Mouse (Mus musculus): ENCODE results near the gene Pithd1. TPM values are rescaled to one million over a fixed set of nuclear protein-coding genes. Genes with fewer than 3 reads are reported as not detected.
A peak's percentile ranks its signal among the peaks of the same experiment; 100 is the strongest.

Gene Pithd1
- polyA plus RNA-seq, 1 experiment: 140 TPM

GRCm38 (mm10) chr4:135968271-135968869, 18.7 kb downstream of the Pithd1 start:
- Histone ChIP-seq H3K4me1 (replicated peaks; ENCODE audit: control insufficient read depth, insufficient read depth, low read length) (peaks cover 25% of the 10 kb centered on the region), H3K27me3 (ENCODE audit: control insufficient read depth, insufficient read depth, low read length) (no peaks in the 10 kb centered on the region), H3K4me3 (ENCODE audit: control insufficient read depth, insufficient read depth, low read length) (no peak overlapping the region), H3K27ac (ENCODE audit: control insufficient read depth, insufficient read depth, low read length) (no peak overlapping the region), H3K36me3 (ENCODE audit: control insufficient read depth, insufficient read depth, low read length) (peaks cover 26% of the 10 kb centered on the region)
- no peak for TF ChIP-seq CTCF (IDR thresholded peaks at IDR 0.05; ENCODE audit: borderline replicate concordance, control insufficient read depth, extremely low read depth, insufficient read depth, low read length, poor library complexity)
- no peak for TF ChIP-seq POLR2A (IDR thresholded peaks at IDR 0.05; ENCODE audit: control insufficient read depth, extremely low read depth, insufficient read depth, low read length, poor library complexity)
- no peak for DNase-seq
- 94% methylated on average over 19 of the region's 19 CpGs for WGBS

- no peak for TF ChIP-seq CTCF (IDR thresholded peaks at IDR 0.05; ENCODE audit: borderline replicate concordance, control insufficient read depth, extremely low read depth, insufficient read depth, low read length, poor library complexity)
- no peak for TF ChIP-seq POLR2A (IDR thresholded peaks at IDR 0.05; ENCODE audit: control insufficient read depth, extremely low read depth, insufficient read depth, low read length, poor library complexity)
- peaks cover 26% of the 10 kb centered on the region for H3K36me3 ChIP-seq (ENCODE audit: control insufficient read depth, insufficient read depth, low read length)
- 96% methylated on average over 18 of the region's 18 CpGs for WGBS
- peaks cover 21% of the 10 kb centered on the region for H3K4me1 ChIP-seq (replicated peaks; ENCODE audit: control insufficient read depth, insufficient read depth, low read length)
- H3K4me3 ChIP-seq (ENCODE audit: control insufficient read depth, insufficient read depth, low read length): no peak overlapping the region
- no peaks in the 10 kb centered on the region for H3K27me3 ChIP-seq (ENCODE audit: control insufficient read depth, insufficient read depth, low read length)
- no peak for DNase-seq
- no peak overlapping the region for H3K27ac ChIP-seq (ENCODE audit: control insufficient read depth, insufficient read depth, low read length)
These were observed 19.8 kb downstream of the Pithd1 start for GRCm38 (mm10) chr4:135967086-135967760.

- Histone ChIP-seq H3K27me3 (ENCODE audit: control insufficient read depth, insufficient read depth, low read length) (no peaks in the 10 kb centered on the region), H3K4me3 (ENCODE audit: control insufficient read depth, insufficient read depth, low read length) (no peak overlapping the region), H3K4me1 (replicated peaks; ENCODE audit: control insufficient read depth, insufficient read depth, low read length) (peaks cover 12% of the 10 kb centered on the region), H3K36me3 (ENCODE audit: control insufficient read depth, insufficient read depth, low read length) (peaks cover 26% of the 10 kb centered on the region), H3K27ac (ENCODE audit: control insufficient read depth, insufficient read depth, low read length) (no peak overlapping the region)
- TF ChIP-seq CTCF (IDR thresholded peaks at IDR 0.05; ENCODE audit: borderline replicate concordance, control insufficient read depth, extremely low read depth, insufficient read depth, low read length, poor library complexity) (no peak), POLR2A (IDR thresholded peaks at IDR 0.05; ENCODE audit: control insufficient read depth, extremely low read depth, insufficient read depth, low read length, poor library complexity) (no peak)
- 96% methylated on average over 16 of the region's 16 CpGs for WGBS
- DNase-seq: no peak
These were observed 20.8 kb downstream of the Pithd1 start for GRCm38 (mm10) chr4:135966283-135966682.

DNA sequence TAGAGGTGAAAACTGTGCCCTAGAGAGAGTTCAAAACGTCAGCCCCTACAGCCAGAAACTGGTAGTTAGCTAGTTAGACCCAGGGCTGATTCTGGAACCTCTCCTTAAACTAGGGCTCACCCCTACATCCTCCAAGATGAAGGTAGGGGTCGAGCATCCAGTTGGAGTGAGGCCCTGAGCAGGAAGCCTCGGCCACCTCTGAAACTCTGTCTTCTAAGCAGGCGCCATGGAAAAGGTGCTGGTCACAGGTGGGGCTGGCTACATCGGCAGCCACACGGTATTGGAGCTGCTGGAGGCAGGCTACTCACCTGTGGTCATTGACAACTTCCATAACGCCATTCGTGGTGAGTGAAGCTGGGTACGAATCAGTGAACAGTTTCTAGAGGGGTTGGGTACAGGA, 22.0 kb downstream of the Pithd1 start:
- Histone ChIP-seq H3K4me3 (ENCODE audit: control insufficient read depth, insufficient read depth, low read length) (no peak overlapping the region), H3K27me3 (ENCODE audit: control insufficient read depth, insufficient read depth, low read length) (no peaks in the 10 kb centered on the region), H3K4me1 (replicated peaks; ENCODE audit: control insufficient read depth, insufficient read depth, low read length) (peaks cover 11% of the 10 kb centered on the region), H3K27ac (ENCODE audit: control insufficient read depth, insufficient read depth, low read length) (no peak overlapping the region), H3K36me3 (ENCODE audit: control insufficient read depth, insufficient read depth, low read length) (peaks cover 26% of the 10 kb centered on the region)
- 87% methylated on average over 9 of the region's 9 CpGs for WGBS
- TF ChIP-seq POLR2A (IDR thresholded peaks at IDR 0.05; ENCODE audit: control insufficient read depth, extremely low read depth, insufficient read depth, low read length, poor library complexity): no peak
- no peak for TF ChIP-seq CTCF (IDR thresholded peaks at IDR 0.05; ENCODE audit: borderline replicate concordance, control insufficient read depth, extremely low read depth, insufficient read depth, low read length, poor library complexity)
- DNase-seq: no peak

GRCm38 (mm10) chr4:135964426-135964825, 22.6 kb downstream of the Pithd1 start:
- WGBS: 1% methylated on average over 12 of the region's 12 CpGs
- no peaks in the 10 kb centered on the region for H3K27me3 ChIP-seq (ENCODE audit: control insufficient read depth, insufficient read depth, low read length)
- peaks cover 23% of the 10 kb centered on the region for H3K36me3 ChIP-seq (ENCODE audit: control insufficient read depth, insufficient read depth, low read length)
- no peak for TF ChIP-seq CTCF (IDR thresholded peaks at IDR 0.05; ENCODE audit: borderline replicate concordance, control insufficient read depth, extremely low read depth, insufficient read depth, low read length, poor library complexity)
- TF ChIP-seq POLR2A (IDR thresholded peaks at IDR 0.05; ENCODE audit: control insufficient read depth, extremely low read depth, insufficient read depth, low read length, poor library complexity): no peak
- H3K4me1 ChIP-seq (replicated peaks; ENCODE audit: control insufficient read depth, insufficient read depth, low read length): peaks cover 11% of the 10 kb centered on the region
- H3K27ac ChIP-seq (ENCODE audit: control insufficient read depth, insufficient read depth, low read length): 0 out of 2 replicates have a peak overlapping the region, but pooled peaks have one; percentile 17
- peak; percentile 33 for DNase-seq
- peak overlapping the region; percentile 54 for H3K4me3 ChIP-seq (ENCODE audit: control insufficient read depth, insufficient read depth, low read length)

DNA sequence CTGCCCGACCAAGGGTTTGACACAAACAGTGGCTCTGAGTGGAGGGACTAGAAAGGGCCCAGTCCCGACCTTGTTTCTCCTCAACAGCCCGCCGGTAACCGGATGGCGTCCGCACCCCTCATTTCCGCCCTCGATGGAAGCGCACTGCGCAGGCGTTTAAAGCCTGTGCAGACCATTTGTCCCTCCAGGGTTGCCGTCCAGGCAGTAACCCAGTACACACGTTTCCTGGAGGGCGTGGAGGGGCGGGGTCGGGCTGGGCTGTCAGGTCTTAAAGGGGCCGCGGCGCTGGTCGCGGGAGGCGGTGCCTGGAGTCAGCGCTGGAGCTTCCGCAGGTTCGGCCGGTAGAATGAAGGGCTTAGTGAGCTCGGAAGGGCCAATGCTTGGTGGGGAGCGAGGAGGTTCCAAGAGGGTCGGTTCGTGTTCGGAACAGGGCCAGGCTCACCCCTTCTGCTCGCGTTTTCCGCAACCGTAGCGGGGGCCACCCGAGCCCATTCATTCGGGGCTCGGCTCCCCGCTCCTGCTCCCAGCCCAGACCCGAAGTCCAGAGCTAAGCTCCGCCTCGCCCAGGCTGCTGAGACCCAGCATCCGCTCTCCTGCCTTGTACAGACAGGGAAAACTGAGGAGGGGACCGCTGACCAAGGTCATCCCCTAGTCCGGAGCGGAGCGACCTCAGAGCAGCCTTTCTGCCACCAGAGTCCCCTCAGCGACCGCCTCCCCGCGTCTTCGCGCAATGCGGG, 23.4 kb downstream of the Pithd1 start, which contains the start of gene Gale:
Gene Gale (plus strand): TSS at position 271 of the 737 bp plus-strand sequence.
- peak; percentile 18; the same call in 1 of the 2 replicates for TF ChIP-seq CTCF (IDR thresholded peaks at IDR 0.05; ENCODE audit: borderline replicate concordance, control insufficient read depth, extremely low read depth, insufficient read depth, low read length, poor library complexity)
- TF ChIP-seq POLR2A (IDR thresholded peaks at IDR 0.05; ENCODE audit: control insufficient read depth, extremely low read depth, insufficient read depth, low read length, poor library complexity): peak; percentile 96
- peak within 1 kb of the TSS; percentile 83 for H3K27ac ChIP-seq (ENCODE audit: control insufficient read depth, insufficient read depth, low read length)
- H3K4me1 ChIP-seq (replicated peaks; ENCODE audit: control insufficient read depth, insufficient read depth, low read length): peaks cover 11% of the 10 kb centered on the region
- DNase-seq: peak; percentile 95
- H3K4me3 ChIP-seq (ENCODE audit: control insufficient read depth, insufficient read depth, low read length): peak within 1 kb of the TSS; percentile 78
- no peaks in the 10 kb centered on the region for H3K27me3 ChIP-seq (ENCODE audit: control insufficient read depth, insufficient read depth, low read length)
- under 1% methylated on average over 56 of the region's 56 CpGs for WGBS
- H3K36me3 ChIP-seq (ENCODE audit: control insufficient read depth, insufficient read depth, low read length): peaks cover 17% of the 10 kb centered on the region
